Mouse (Mus musculus) myocyte (in vitro differentiated cells): ENCODE measurements at regions not wholly inside any gene's neighbourhood (a gene's known extent, or its start where the extent isn't known, plus 50 kb on each side); places are given as distances from the start of the nearest gene placed in this dataset.

Experiments used
- H3K27me3 ChIP-seq: one replicate; pipeline ENCODE4 v1.6.1; 2011; ENCODE audit not compliant: control insufficient read depth, insufficient read depth, insufficient read length
- H3K36me3 ChIP-seq: one replicate; pipeline ENCODE4 v1.6.1; 2011; ENCODE audit not compliant: control insufficient read depth, insufficient read depth
- H3K4me2 ChIP-seq: one replicate; pipeline ENCODE4 v1.6.1; 2011; ENCODE audit warnings: low read depth, control low read depth
- H3K4me3 ChIP-seq: one replicate; pipeline ENCODE4 v1.5.1; 2011; ENCODE audit warnings: mild to moderate bottlenecking, control low read depth, moderate library complexity
- H3K79me2 ChIP-seq: one replicate; pipeline ENCODE4 v1.6.1; 2011; ENCODE audit not compliant: control insufficient read depth, insufficient read depth
- H3ac ChIP-seq: one replicate; pipeline ENCODE4 v1.6.1; 2011; ENCODE audit not compliant: control insufficient read depth, insufficient read length
- MYOD1 ChIP-seq, 3 experiments: IDR thresholded peaks; one replicate each; pipeline ENCODE4 v1.6.1; 2011; ENCODE audit warnings: control low read depth in 2 of 3, low read depth in 2 of 3, mild to moderate bottlenecking in 2 of 3, moderate library complexity in 1 of 3; ENCODE audit not compliant: insufficient read length in 2 of 3, control insufficient read depth in 1 of 3
- REST ChIP-seq: IDR thresholded peaks from one replicate; pipeline ENCODE4 v1.6.1; 2011; ENCODE audit warnings: mild to moderate bottlenecking, control low read depth, moderate library complexity; ENCODE audit not compliant: insufficient read depth, insufficient read length

DNA sequence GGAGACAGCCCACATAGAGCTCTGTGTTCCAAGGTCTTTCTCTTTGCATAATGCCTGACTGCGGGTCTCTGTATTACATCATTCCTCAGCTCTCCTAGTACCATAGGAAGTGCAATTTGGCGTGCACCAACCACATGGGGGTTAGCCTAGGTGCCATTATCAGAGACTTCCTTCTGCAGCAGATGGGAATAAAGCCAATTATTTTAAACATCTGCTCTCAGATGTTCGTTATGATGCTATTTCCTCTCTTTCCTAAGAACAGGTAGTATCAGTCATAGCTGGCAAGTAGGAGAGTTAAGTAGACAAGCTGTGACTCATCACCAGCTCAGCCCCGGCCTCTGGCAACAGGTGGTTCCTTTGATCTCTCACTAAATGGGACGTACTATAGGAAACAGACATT is 55.1 kb upstream of the Akap6 start:
- TF ChIP-seq MYOD1 (IDR thresholded peaks at IDR 0.05; ENCODE audit: control insufficient read depth in 1 of 3, insufficient read length in 2 of 3, low read depth in 2 of 3) = peak in 1 of 3 experiments; percentile 58
- TF ChIP-seq REST = no peak
- Histone ChIP-seq H3K36me3 (no peaks in the 10 kb centered on the region), H3K27me3 (no peaks in the 10 kb centered on the region)

More for the DNA sequence above, 55.1 kb upstream of the Akap6 start:
- Histone ChIP-seq H3ac (no peak overlapping the region), H3K4me3 (no peak overlapping the region), H3K79me2 (no peaks in the 10 kb centered on the region), H3K4me2 (no peak overlapping the region)
